Mouse (Mus musculus): Measurements from ENCODE around the gene Ccdc40.
"Not testable (repeated sequence)": the region's sequence is repeated elsewhere in the genome, so short reads cannot be mapped to it uniquely, and the experiment has no call there.

Ccdc40 gene

DNA sequence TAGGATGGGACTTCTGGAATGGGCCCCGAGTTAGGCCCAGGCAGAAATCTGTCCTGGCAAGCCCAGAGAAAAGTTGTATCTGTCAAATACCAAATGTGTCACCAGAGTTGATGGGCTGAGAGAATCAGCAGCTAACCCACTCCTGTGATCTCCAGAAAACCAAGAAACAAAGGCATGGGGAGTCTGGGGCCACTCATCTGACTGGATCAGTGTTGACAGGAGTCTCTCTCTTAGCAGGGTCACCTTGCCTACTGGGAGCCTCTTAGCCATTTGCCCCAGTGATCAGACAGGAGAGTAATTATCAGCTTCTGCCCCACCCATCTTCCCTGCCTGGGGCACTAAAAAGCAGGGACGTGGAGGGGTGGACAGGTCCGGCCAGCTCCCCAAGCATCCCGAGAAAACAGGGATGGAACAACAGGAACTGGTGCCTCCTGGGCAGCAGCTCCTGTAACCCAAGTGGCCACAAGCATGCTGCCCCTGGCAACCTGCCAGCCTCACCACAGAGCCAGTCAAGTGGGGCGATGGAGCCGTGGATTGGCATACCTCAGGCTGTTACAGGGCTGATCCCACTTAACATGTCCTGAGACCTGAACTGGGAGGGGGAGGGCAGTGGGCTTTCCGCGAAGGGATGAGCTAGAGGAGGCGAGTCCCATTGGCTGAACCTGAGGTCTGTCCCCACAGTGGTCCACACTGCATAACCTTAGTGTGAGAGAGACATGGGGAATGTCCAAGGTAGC is 57.6 kb downstream of the Ccdc40 start:
- DNase-seq (ENCODE audit: low read depth, low spot score): no peak

DNA sequence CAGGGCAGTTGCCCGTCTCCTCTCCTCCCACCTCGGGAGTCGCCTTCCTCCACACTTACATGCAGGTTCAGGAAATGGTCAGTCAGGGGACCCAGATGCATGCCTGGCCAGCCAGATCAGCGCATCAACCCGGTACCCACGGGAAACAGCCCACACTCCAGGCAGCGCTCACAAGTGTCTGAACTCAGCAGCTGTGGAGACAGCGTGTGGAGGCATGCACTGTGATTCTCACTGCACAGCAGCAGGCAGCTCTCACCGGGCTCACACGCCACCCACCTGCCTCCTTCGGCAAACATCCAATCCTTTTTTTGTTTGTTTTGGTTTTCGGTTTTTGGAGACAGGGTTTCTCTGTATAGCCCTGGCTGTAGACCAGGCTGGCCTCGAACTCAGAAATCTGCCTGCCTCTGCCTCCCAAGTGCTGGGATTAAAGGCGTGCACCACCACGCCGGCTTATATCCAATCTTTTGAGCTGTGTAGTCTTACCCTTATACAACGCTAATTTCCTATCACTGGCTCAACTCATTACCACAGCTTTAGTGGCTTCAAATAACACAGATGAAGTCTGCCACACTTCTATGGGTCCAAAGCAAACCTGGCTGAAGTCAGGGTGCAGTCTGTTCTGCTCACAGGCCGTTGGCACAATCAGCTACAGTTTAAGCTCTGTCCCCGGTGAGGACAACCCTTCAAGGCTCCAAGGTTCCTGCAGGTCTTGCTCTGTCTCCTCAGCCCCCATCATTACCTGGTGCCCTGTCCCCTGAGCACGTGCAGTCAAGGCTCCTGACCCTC is 59.0 kb downstream of the Ccdc40 start:
- DNase-seq (ENCODE audit: low read depth, low spot score): no peak

DNA sequence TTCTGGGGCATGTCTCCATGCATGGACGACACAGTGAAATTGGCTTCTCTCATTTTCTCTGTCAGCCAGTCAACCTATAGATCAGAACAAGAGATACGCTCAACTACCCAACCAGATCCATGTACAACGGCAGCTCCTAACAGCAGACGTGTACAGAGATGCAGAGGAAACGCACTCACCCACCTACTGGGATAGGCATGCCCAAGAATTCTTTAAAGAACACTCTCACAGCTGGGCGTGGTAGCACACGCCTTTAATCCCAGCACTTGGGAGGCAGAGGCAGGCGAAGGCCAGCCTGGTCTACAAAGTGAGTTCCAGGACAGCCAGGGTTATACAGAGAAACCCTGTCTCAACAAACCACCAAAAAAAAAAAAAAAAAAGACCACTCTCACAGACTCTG is 64.5 kb downstream of the Ccdc40 start:
- DNase-seq (ENCODE audit: low read depth, low spot score): not testable (repeated sequence)

DNA sequence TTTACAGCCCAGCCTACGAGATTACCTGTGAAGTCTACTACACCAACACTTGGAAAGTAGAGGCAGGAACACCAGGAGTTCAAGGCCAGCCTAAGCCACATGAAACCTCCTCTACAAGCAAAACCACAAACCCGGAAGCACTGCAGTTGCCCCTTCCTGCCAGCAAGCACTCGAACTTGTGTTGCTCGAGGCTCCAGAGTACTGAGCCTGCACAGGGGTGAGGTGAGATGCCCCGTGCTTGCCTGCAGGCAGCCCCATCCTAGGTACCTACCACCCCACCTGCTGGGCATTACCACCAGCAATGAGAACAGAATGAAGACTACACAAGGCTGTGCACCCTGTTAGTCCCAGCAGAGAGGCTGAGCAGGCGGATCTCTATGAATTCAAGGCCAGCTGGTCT is 69.6 kb downstream of the Ccdc40 start:
- DNase-seq (ENCODE audit: low read depth, low spot score): no peak

DNA sequence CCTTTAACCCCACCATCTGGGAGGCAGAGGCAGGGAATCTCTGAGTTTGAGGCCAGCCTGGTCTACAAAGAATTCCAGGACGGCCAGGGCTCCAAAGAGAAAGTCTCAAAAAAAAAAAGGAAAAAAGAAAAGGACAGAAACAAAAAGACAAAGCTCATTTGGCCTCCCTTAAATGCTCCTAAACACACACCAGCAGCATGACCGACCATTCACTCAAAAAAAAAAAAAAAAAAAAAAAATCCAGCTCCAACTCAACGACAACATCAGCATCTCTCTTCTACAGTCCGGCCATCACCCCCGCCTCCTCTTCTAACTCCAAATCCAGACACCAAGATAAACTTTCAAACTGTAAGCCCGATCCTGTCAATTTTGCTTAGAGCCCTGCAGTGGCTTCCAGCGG is 70.5 kb downstream of the Ccdc40 start:
- no peak for DNase-seq (ENCODE audit: low read depth, low spot score)

DNA sequence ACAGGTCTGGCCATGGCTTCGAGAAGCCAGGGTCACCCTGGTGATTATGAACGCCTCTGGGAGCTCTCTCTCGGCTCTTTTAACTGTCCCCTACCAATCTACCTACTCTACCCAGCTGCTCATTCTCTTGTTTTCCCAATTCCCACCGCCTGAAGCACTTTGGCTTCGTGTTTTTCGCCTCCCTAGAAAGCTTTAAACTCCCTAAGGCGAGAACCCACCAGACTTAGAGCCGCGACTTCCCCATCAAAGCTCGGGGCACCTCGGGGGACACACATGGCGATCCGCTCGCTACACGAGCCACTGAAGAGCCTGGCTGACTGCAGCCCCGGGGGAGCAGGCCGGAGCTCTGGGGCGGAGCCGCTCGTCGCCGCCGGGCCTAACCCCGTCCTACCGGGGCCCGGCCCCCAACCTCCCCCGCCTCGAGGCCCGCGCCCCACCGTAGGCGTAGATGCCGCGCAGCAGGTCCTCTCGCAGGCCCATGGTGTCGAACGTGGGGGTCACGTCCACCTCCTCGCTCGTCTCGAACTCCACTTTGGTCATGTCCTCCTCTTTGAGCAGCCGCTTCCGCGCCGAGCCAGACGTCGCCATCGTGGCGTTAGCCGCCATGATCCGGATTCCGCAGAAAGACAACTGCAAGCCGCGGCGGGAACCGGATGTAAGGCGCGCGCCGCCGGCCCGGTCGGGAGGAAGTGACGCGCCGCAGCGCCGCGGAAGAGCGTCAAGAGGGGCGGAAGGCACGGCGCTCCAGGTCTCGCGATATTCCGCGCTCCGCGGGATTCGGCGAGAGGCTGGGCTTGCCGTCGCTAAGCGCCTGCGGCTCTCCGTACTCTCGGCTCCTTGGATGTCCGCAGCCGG is 71.2 kb downstream of the Ccdc40 start, which contains the start of gene Eif4a3:
Gene Eif4a3, minus strand, starts transcription at position 699 of the 855 bp plus-strand sequence.
- DNase-seq (ENCODE audit: low read depth, low spot score): peak; percentile 99

DNA sequence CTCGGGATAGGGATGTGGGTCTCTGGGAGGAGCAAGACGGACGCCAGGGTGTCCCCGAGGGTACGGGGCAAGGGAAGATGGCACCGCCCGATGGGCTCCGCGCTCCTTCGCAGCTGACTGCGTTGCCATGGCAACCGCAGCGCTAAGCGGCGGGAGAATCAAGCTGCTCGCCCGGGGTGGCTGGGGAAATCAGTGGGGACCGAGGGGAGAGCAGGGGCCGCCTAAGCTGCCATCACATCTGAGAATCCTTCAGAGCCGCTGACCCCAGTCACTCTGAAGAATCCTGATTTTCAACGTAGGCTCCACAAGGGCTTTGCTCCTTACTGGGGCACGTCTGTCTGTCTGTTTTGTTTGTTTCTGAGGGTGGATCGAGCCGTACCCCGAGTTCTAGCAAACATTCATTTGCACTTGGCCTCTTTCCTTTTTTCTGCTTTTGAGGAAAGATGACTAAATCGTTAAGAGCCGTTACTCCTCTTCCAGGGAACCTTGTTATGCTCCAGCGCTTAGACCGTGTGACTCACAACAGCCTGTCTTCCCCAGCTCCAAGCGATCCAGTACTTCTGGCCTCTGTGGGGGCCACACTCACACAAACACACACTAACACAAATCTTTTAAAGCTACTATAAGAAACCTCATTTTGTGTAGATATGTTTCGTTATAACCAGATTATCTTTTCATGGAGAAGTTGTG is 72.0 kb downstream of the Ccdc40 start:
- DNase-seq (ENCODE audit: low read depth, low spot score): no peak

DNA sequence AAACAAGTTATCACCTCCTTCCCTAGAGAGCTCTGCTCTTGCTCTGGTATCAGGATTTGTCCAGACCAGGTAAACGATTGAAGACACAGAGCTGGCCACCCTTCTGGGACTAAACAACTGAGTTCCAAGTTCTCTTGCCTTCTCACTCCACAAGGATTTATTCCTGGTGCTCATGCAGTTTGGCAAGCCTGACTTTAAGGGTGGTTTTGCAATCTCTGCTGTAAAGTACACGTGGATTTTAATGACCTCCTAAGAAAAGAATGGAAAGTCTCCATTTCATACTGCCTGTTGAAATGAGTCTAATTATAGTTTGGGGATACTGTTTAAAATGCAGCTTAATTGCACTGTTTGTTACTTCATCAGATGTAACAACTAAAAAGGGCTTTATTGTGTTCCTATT is 72.6 kb downstream of the Ccdc40 start:
- DNase-seq (ENCODE audit: low read depth, low spot score): no peak

DNA sequence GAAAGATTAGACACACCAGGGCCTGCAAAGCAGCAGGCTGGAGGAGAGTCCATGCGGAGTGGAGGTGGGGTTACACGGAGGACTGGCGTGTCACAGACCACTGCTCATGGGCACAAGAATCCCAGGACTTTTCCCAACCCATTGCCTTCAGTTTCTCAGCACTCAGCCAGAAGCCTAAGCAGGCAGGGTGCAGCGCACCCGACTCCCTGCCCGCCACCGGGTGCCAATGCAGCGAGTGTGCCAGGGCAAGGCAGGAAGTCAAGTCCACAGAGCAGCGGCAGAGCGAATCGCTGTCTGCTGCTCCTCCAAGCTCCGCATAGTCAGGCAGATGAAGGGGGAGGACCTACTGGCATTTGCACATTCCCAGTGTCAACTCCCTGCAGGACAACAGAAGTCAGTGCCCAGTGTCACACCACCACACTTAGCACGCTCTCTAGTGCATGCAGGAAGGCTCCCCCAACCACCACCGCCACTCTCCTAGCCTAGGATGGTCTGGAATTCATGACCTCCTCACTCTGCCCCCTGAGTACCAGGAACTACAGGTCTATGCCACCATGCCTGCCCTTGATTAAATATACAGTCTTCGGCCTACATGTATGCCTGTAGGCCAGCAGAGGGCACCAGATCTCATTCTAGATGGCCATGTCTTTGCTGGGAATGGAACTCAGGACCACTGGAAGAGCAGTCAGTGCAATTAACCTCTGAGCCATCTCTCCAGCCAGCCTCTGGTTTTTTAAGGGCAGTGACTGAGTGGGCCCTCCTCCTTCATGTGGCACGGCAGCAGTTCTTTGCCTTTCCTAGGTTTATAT is 76.7 kb downstream of the Ccdc40 start:
- DNase-seq (ENCODE audit: low read depth, low spot score): peak; percentile 77

DNA sequence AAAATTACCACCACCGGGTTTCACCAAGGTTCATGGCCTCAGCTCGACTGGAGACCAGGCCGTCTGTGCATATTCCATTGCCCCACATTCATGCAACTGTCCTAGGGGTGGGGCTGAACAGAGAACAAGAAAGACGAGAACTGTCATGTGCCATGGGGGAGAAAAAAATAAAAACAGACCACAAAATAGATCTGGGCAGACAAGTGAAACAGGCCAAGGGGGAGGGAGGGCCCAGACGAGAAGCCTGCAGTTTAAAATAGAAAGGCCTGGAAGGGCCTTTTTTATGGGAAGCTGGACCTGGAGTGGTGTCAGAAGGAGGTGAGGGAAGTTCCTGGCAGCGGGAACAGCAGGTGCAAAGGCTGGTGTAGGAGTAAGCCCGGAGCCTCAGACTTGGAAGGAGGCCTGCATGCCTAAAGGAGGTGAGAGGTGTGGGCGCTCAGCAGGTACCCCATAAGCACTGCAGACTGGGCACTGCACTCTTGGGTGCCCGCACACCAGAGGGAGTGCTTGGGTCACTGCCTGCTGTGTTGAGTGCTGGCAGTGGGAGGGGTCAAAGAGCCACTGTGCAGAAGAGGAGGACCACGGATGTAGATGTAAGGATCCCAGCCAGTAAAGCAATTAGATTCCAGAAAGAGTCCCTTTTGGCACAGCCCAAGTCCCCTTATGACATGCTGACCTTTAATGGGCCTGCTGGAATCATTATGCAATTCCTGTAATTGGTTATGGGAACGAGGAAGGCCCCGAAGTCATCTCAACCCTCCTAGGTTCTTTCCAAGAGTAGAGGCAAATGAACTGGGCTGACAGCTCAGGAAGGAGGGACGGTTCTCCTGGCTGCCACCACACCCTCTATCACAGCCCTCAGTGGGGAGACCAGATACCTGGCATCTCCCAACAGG is 78.6 kb downstream of the Ccdc40 start:
- no peak for DNase-seq (ENCODE audit: low read depth, low spot score)

DNA sequence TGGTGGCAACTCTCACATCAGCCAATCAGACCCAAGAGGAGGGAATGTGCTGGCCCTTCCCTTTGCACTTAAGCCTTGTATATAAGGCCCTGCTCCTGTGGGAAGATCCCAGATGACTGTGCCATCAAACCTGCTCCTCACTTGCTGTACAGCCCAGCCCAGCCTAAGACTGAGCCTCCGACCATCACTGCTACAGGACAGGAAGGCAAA is 79.2 kb downstream of the Ccdc40 start, which contains the start of gene Card14:
Gene Card14, plus strand, starts transcription at position 111 of the 210 bp plus-strand sequence.
- no peak for DNase-seq (ENCODE audit: low read depth, low spot score)

DNA sequence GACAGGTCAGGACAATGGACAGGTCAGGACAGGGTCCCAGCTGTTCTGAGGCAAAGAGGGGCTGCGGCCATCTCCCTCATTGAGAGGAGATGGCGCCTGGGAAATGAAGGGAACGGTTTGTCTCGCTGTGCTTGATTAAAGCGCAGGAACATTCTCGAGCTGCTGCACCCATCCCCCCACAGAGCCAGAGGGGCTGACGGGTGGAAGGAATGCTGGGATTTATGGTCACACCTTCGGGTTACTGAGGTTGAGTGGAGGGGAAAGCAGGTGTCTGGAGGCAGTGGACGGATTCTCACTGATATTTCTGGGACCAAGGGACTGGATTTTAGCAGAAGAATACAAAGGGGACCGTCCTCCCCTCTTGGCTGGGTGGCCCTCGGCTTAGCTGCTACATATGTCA is 79.5 kb downstream of the Ccdc40 start:
- DNase-seq (ENCODE audit: low read depth, low spot score): peak; percentile 46

DNA sequence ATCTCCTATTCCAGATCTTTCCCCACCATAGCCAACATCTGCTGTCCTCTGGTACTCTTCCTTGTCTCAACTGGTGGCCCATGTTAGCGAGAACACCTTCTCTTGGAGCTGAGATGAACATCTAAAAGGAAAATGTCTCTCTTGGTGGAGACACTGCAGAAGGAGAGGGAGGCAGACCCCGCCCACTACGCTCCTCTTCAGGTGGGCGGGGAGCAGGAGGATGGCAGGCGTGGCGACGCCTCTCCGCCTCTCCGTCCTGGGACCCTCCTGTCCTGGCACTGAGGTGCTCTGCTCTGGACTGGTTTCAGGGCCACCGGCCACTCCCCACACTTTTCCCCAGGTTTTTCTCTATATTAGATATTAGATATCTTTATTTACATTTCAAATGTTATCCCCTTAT is 82.2 kb downstream of the Ccdc40 start:
- DNase-seq (ENCODE audit: low read depth, low spot score): no peak

DNA sequence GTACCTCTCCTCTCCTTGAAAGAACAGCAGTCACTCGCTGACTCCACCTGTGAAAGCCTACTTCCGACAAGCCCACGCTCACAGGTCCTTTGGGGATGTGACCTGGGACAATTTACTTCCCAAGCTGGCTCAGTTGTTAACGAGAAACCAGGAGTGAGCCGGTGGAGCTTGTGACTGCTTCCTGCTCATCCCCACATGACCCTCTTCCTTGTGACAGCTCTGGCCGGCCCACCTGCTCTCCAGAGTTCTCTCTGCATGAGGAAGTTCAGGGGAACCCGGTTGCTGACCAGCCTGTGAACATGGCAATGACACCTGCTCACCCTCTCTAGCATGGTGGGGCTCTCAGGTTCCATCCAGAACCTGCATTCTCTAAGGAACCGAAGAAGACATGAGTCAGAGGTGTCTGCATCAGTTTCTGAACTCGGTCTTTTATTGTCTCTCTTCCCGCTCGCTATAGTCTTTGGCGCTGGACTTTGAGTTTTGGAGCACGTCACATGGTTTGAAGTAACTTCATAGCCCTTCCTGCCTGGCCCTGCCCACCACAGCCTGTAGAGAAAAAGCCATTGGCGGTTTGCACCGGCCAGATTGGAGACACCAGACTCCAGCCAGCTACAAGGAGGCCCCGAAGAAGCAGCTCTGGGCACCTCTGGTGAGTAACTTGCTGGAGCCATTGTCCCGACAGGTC is 86.0 kb downstream of the Ccdc40 start:
- DNase-seq (ENCODE audit: low read depth, low spot score): no peak
